Mouse (Mus musculus) myocyte (in vitro differentiated cells): ENCODE measurements around the gene Fancd2os.

Source experiments
- CEBPB ChIP-seq: IDR thresholded peaks from 2 replicates; pipeline ENCODE4 v1.6.1; 2011; ENCODE audit warnings: mild to moderate bottlenecking, moderate library complexity; ENCODE audit not compliant: poor library complexity, insufficient read depth, severe bottlenecking
- TCF12 ChIP-seq: IDR thresholded peaks from one replicate; pipeline ENCODE4 v1.6.1; 2011; ENCODE audit warnings: mild to moderate bottlenecking, control low read depth; ENCODE audit not compliant: poor library complexity, insufficient read depth, severe bottlenecking
- USF1 ChIP-seq: IDR thresholded peaks from one replicate; pipeline ENCODE4 v1.6.1; 2011; ENCODE audit warnings: low read depth, mild to moderate bottlenecking, control low read depth, moderate library complexity

DNA sequence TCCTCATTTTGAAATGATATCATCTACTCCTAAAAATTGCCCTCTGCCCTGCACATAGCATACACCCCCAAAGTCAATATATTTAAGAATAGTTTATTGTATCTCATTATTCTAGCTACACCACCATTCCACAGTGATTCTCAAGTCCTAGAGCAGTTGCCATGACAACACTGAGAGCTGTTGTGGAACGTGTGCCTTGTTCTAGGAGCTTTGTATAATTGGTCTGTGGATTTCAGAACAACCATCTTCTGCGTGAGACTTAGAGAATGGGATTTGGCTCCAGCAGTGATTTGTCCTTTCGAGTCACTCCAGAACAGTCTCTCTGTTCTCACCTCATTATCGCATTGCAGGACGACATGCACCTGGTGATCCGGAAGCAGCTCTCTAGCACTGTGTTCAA lies 40.8 kb downstream of the Fancd2os start:
- TF ChIP-seq TCF12 (no peak), USF1 (no peak), CEBPB (no peak)
